ENCODE assay signal across 14 mouse cellular contexts in the genomic region with DNA sequence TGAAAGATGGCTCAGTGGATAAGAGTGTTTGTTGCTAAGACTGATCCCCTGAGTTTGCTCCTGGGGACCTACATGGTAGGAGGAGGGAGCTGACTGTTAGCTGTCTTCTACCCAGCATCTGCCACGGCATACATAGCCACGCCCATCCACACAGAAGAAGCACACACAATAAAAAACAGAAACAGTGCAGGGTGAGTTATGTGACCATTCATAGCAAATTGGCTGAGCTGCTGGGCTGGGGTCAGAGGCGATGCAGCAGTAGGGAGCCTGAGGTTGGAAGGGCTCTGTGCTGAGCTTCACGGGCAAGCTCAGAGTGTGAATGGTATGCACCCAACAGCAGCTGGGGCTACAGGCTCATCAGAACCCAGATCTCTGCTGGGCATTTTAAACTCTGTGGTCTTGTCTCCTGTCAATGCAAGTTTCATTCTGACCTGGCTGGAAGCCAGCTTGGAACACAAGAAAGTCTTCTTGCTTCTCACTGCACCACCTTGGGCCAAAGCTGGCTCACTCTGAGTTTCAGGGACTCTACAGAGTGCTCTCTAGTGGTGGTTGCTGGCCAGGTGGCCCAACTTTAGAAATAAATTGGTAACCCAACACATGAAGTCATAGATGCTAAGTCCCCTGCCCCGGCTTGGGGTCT. TPM values are rescaled to one million over a fixed set of nuclear protein-coding genes. Genes with fewer than 3 reads are reported as not detected.
DNase-seq lines count a peak whose midpoint lies in the region; ATAC-seq lines count a peak whose summit lies in the region.
"Had no signal": no experiment of that assay in that cellular context is flagged by ENCODE, and none has a peak within 500 bp of the region (broad histone marks: within the 10 kb centered on the region; RNA-seq: fewer than 3 reads in every experiment).

No protein-coding gene starts in this region.

- no peak for DNase-seq in hindbrain, embryonic 11.5 days (ENCODE audit: low spot score)
- DNase-seq in thymus, postnatal 0 days (ENCODE audit: low spot score), result peak; percentile 40
- DNase-seq in thymus, adult 18-20 months, result no peak
- peak; percentile 56 for DNase-seq in embryo, embryonic 11 days
- DNase-seq in heart, postnatal 10 days, result no peak
- no peak for DNase-seq in heart, adult 18-20 months
- DNase-seq: cerebellum, adult 2 months; kidney, adult 9 months; layer of hippocampus, adult 9-11 months; lung, adult 18-20 months had no signal

- intact Hi-C loops in heart, postnatal 10 days (cut with DNase I), result no loop called here

- H3K4me1 ChIP-seq in hindbrain, embryonic 11.5 days (replicated peaks; ENCODE audit: control insufficient read depth, insufficient read depth, low read length), result peaks cover 41% of the 10 kb centered on the region
- peaks cover 25% of the 10 kb centered on the region for H3K4me1 ChIP-seq in hindbrain, embryonic 16.5 days (ENCODE audit: control insufficient read depth, insufficient read depth, low read depth, low read length)
- H3K4me1 ChIP-seq in neural tube, embryonic 14.5 days (ENCODE audit: control insufficient read depth, insufficient read depth, low read length), result peaks cover 23% of the 10 kb centered on the region

- H3K9me3 ChIP-seq in hindbrain, embryonic 11.5 days (ENCODE audit: control insufficient read depth, low read length), result no peaks in the 10 kb centered on the region
- no peaks in the 10 kb centered on the region for H3K9me3 ChIP-seq in hindbrain, embryonic 16.5 days (ENCODE audit: control insufficient read depth, low read length)
- H3K9me3 ChIP-seq in neural tube, embryonic 14.5 days (ENCODE audit: control insufficient read depth, low read length), result no peaks in the 10 kb centered on the region
- H3K9me3 ChIP-seq: embryonic facial prominence, embryonic 15.5 days; limb, embryonic 12.5 days had no signal

- 0 out of 2 replicates have a peak overlapping the region, but pooled peaks have one; percentile 28 for H3K9ac ChIP-seq in hindbrain, embryonic 11.5 days (ENCODE audit: low read depth, low read length)
- H3K9ac ChIP-seq in hindbrain, embryonic 16.5 days (ENCODE audit: low read depth, low read length), result no peak overlapping the region
- 0 out of 2 replicates have a peak overlapping the region, but pooled peaks have one; percentile 16 for H3K9ac ChIP-seq in neural tube, embryonic 14.5 days (replicated peaks; ENCODE audit: low read depth, low read length)
- H3K9ac ChIP-seq: embryonic facial prominence, embryonic 15.5 days; limb, embryonic 12.5 days had no signal

- WGBS in hindbrain, embryonic 11.5 days, result 27% methylated on average over 5 of the region's 5 CpGs
- 20% methylated on average over 5 of the region's 5 CpGs for WGBS in hindbrain, embryonic 16.5 days
- 20% methylated on average over 5 of the region's 5 CpGs for WGBS in neural tube, embryonic 14.5 days

- no peak overlapping the region for H3K4me2 ChIP-seq in hindbrain, embryonic 11.5 days (replicated peaks; ENCODE audit: low read depth, low read length)
- no peak overlapping the region for H3K4me2 ChIP-seq in hindbrain, embryonic 16.5 days (ENCODE audit: low read length)
- H3K4me2 ChIP-seq in neural tube, embryonic 14.5 days (ENCODE audit: low read depth, low read length), result no peak overlapping the region
- H3K4me2 ChIP-seq: embryonic facial prominence, embryonic 15.5 days; limb, embryonic 12.5 days had no signal

- H3K27ac ChIP-seq in hindbrain, embryonic 11.5 days (ENCODE audit: low read depth, low read length), result peak overlapping the region; percentile 100
- H3K27ac ChIP-seq in hindbrain, embryonic 16.5 days (ENCODE audit: low read depth, low read length), result no peak overlapping the region
- no peak overlapping the region; the same call in 1 of the 2 replicates for H3K27ac ChIP-seq in neural tube, embryonic 14.5 days (ENCODE audit: low read depth, low read length)
- H3K27ac ChIP-seq: embryonic facial prominence, embryonic 15.5 days; limb, embryonic 12.5 days had no signal

- H3K27me3 ChIP-seq in hindbrain, embryonic 11.5 days (ENCODE audit: control insufficient read depth, insufficient read depth, low read length), result no peaks in the 10 kb centered on the region
- H3K27me3 ChIP-seq in hindbrain, embryonic 16.5 days (replicated peaks; ENCODE audit: control insufficient read depth, insufficient read depth, low read length), result no peaks in the 10 kb centered on the region
- H3K27me3 ChIP-seq in neural tube, embryonic 14.5 days (ENCODE audit: control insufficient read depth, insufficient read depth, low read length), result no peaks in the 10 kb centered on the region; the same call in 1 of the 2 replicates

- no peaks in the 10 kb centered on the region for H3K36me3 ChIP-seq in hindbrain, embryonic 11.5 days (ENCODE audit: control insufficient read depth, insufficient read depth, low read length)
- H3K36me3 ChIP-seq in hindbrain, embryonic 16.5 days (ENCODE audit: control insufficient read depth, insufficient read depth, low read length), result no peaks in the 10 kb centered on the region
- H3K36me3 ChIP-seq in neural tube, embryonic 14.5 days (ENCODE audit: control insufficient read depth, insufficient read depth, low read length), result no peaks in the 10 kb centered on the region
- H3K36me3 ChIP-seq: limb, embryonic 12.5 days had no signal

- no peak for ATAC-seq in hindbrain, embryonic 11.5 days (ENCODE audit: low FRiP score)
- no peak for ATAC-seq in hindbrain, embryonic 16.5 days
- no peak for ATAC-seq in neural tube, embryonic 14.5 days (ENCODE audit: low read depth)

- no peak overlapping the region for H3K4me3 ChIP-seq in hindbrain, embryonic 11.5 days (ENCODE audit: low read depth, low read length)
- no peak overlapping the region for H3K4me3 ChIP-seq in hindbrain, embryonic 16.5 days (ENCODE audit: low read length)
- H3K4me3 ChIP-seq in neural tube, embryonic 14.5 days (ENCODE audit: low read depth, low read length), result no peak overlapping the region
- H3K4me3 ChIP-seq: embryonic facial prominence, embryonic 15.5 days; limb, embryonic 12.5 days had no signal

RNA-seq across cellular contexts. Expression of a gene that starts 19.0 kb away (rescaled TPM):
- polyA plus RNA-seq in hindbrain, embryonic 11.5 days (2014; fragmentation: Nextera tagmentation; extraction: Ambion mirVana), result 16.9 and 17.1 TPM in 2 replicates
- 22.6 and 25.8 TPM in 2 replicates for polyA plus RNA-seq in hindbrain, embryonic 16.5 days (2015; fragmentation: Nextera tagmentation; extraction: Ambion mirVana)
- 7.0 and 8.6 TPM in 2 replicates for polyA plus RNA-seq in thymus, postnatal 0 days (2015; fragmentation: Nextera tagmentation; extraction: Ambion mirVana)
- polyA plus RNA-seq in neural tube, embryonic 14.5 days (2014; fragmentation: Nextera tagmentation; extraction: Ambion mirVana), result 21.4 and 22.9 TPM in 2 replicates
- 10 to 100 TPM; 13.0 to 13.9 TPM for total RNA-seq in heart, postnatal 10 days (2021)
- 1 to 10 TPM; 1.9 to 2.7 TPM for total RNA-seq in heart, adult 18-20 months (2021)

RNA-seq across cellular contexts. Expression of a gene that starts 30.1 kb away (rescaled TPM):
- polyA plus RNA-seq in hindbrain, embryonic 11.5 days (2014; fragmentation: Nextera tagmentation; extraction: Ambion mirVana), result 17.4 and 29.0 TPM in 2 replicates
- polyA plus RNA-seq in hindbrain, embryonic 16.5 days (2015; fragmentation: Nextera tagmentation; extraction: Ambion mirVana), result 27.4 and 31.4 TPM in 2 replicates
- polyA plus RNA-seq in thymus, postnatal 0 days (2015; fragmentation: Nextera tagmentation; extraction: Ambion mirVana), result 14.8 and 18.0 TPM in 2 replicates
- 21.8 and 24.6 TPM in 2 replicates for polyA plus RNA-seq in neural tube, embryonic 14.5 days (2014; fragmentation: Nextera tagmentation; extraction: Ambion mirVana)
- total RNA-seq in heart, postnatal 10 days (2021), result 10 to 100 TPM; 36.5 to 40.4 TPM
- 10 to 100 TPM; 30.3 to 39.9 TPM for total RNA-seq in heart, adult 18-20 months (2021)

RNA-seq across cellular contexts. Expression of a gene that starts 39.1 kb away (rescaled TPM):
- polyA plus RNA-seq in hindbrain, embryonic 11.5 days (2014; fragmentation: Nextera tagmentation; extraction: Ambion mirVana), result 83.2 and 89.0 TPM in 2 replicates
- polyA plus RNA-seq in hindbrain, embryonic 16.5 days (2015; fragmentation: Nextera tagmentation; extraction: Ambion mirVana), result 61.0 and 61.2 TPM in 2 replicates
- 47.9 and 56.2 TPM in 2 replicates for polyA plus RNA-seq in thymus, postnatal 0 days (2015; fragmentation: Nextera tagmentation; extraction: Ambion mirVana)
- polyA plus RNA-seq in neural tube, embryonic 14.5 days (2014; fragmentation: Nextera tagmentation; extraction: Ambion mirVana), result 68.2 and 68.6 TPM in 2 replicates
- 10 to 100 TPM; 30.5 to 33.8 TPM for total RNA-seq in heart, postnatal 10 days (2021)
- 10 to 100 TPM; 15.0 to 21.8 TPM for total RNA-seq in heart, adult 18-20 months (2021)

RNA-seq across cellular contexts. Expression of a gene that starts 47.5 kb away (rescaled TPM):
- 17.9 and 18.4 TPM in 2 replicates for polyA plus RNA-seq in hindbrain, embryonic 11.5 days (2014; fragmentation: Nextera tagmentation; extraction: Ambion mirVana)
- polyA plus RNA-seq in hindbrain, embryonic 16.5 days (2015; fragmentation: Nextera tagmentation; extraction: Ambion mirVana), result 45.9 and 47.9 TPM in 2 replicates
- polyA plus RNA-seq in thymus, postnatal 0 days (2015; fragmentation: Nextera tagmentation; extraction: Ambion mirVana), result 6.1 and 6.6 TPM in 2 replicates
- 35.8 and 37.6 TPM in 2 replicates for polyA plus RNA-seq in neural tube, embryonic 14.5 days (2014; fragmentation: Nextera tagmentation; extraction: Ambion mirVana)
- total RNA-seq in heart, postnatal 10 days (2021), result 10 to 100 TPM; 21.4 to 22.4 TPM
- total RNA-seq in heart, adult 18-20 months (2021), result 10 to 100 TPM; 16.2 to 17.6 TPM

Comparison
In these comparisons a context has a peak if more than half of its experiments do, and no peak if none do; other contexts are left out.
1. DNase-seq: peak in thymus, postnatal 0 days (single experiment) and embryo, embryonic 11 days (single experiment); none in hindbrain, embryonic 11.5 days (single experiment), thymus, adult 18-20 months (0 of 2), heart, postnatal 10 days (0 of 2) and heart, adult 18-20 months (0 of 2).